Mouse (Mus musculus) testis, postnatal 10 days (tissue): ENCODE data around the gene Vegfa.

ENCODE experiments used
- DNase-seq: peaks from one replicate; pipeline ENCODE4 v3.0.0; 2021; ENCODE audit warnings: low spot score

Vegfa gene

GRCm38 (mm10) chr17:46032257-46032991 is at the start of gene Vegfa:
Vegfa (minus strand) TSS chr17:46032369.
- peak; percentile 95 for DNase-seq

GRCm38 (mm10) chr17:46081657-46082056 is 49.5 kb upstream of the Vegfa start:
- peak; percentile 65 for DNase-seq

GRCm38 (mm10) chr17:46081042-46081441 is 48.9 kb upstream of the Vegfa start:
- no peak for DNase-seq

GRCm38 (mm10) chr17:46080388-46080787 is 48.2 kb upstream of the Vegfa start:
- DNase-seq = no peak

GRCm38 (mm10) chr17:46079037-46079436 is 46.9 kb upstream of the Vegfa start:
- no peak for DNase-seq

GRCm38 (mm10) chr17:46077921-46078534 is 45.9 kb upstream of the Vegfa start:
- no peak for DNase-seq

- no peak for DNase-seq
These were observed 44.0 kb upstream of the Vegfa start for GRCm38 (mm10) chr17:46076260-46076551.

GRCm38 (mm10) chr17:46075551-46076259 is 43.5 kb upstream of the Vegfa start:
- DNase-seq = no peak

GRCm38 (mm10) chr17:46075116-46075485 is 42.9 kb upstream of the Vegfa start:
- peak; percentile 61 for DNase-seq

- no peak for DNase-seq
These were observed 42.4 kb upstream of the Vegfa start for GRCm38 (mm10) chr17:46074398-46075115.

- peak; percentile 71 for DNase-seq
These were observed 41.6 kb upstream of the Vegfa start for GRCm38 (mm10) chr17:46073730-46074301.

GRCm38 (mm10) chr17:46071531-46071930 is 39.4 kb upstream of the Vegfa start:
- no peak for DNase-seq

GRCm38 (mm10) chr17:46070046-46070445 is 37.9 kb upstream of the Vegfa start:
- no peak for DNase-seq

- DNase-seq = no peak
These were observed 31.8 kb upstream of the Vegfa start for GRCm38 (mm10) chr17:46063974-46064312.

GRCm38 (mm10) chr17:46063283-46063973 is 31.3 kb upstream of the Vegfa start:
- peak; percentile 71 for DNase-seq

GRCm38 (mm10) chr17:46060253-46060652 is 28.1 kb upstream of the Vegfa start:
- no peak for DNase-seq

- DNase-seq = peak; percentile 63
These were observed 27.2 kb upstream of the Vegfa start for GRCm38 (mm10) chr17:46059226-46059825.

- DNase-seq = no peak
These were observed 24.1 kb upstream of the Vegfa start for GRCm38 (mm10) chr17:46056288-46056687.

- DNase-seq = no peak
These were observed 23.6 kb upstream of the Vegfa start for GRCm38 (mm10) chr17:46055736-46056135.

GRCm38 (mm10) chr17:46053291-46053842 is 21.2 kb upstream of the Vegfa start:
- DNase-seq = no peak

GRCm38 (mm10) chr17:46052146-46052545 is 20.0 kb upstream of the Vegfa start:
- DNase-seq = no peak
